Mouse (Mus musculus) CH12.LX (cell line): ENCODE measurements at regions not wholly inside any gene's neighbourhood (a gene's known extent, or its start where the extent isn't known, plus 50 kb on each side); places are given as distances from the start of the nearest gene placed in this dataset.

Experiments used
- EP300 ChIP-seq: IDR thresholded peaks from 2 replicates; pipeline ENCODE4 v1.6.1; 2011; ENCODE audit warnings: low read length, improper control_type of control experiment
- JUN ChIP-seq: IDR thresholded peaks from 2 replicates; pipeline ENCODE4 v1.6.1; 2011; ENCODE audit warnings: low read depth, mild to moderate bottlenecking, low read length, improper control_type of control experiment, moderate library complexity; ENCODE audit not compliant: insufficient read depth
- KAT2A ChIP-seq: IDR thresholded peaks from 2 replicates; pipeline ENCODE4 v1.6.1; 2012; ENCODE audit warnings: low read length, improper control_type of control experiment, inconsistent platforms; ENCODE audit not compliant: insufficient replicate concordance
- MAX ChIP-seq: IDR thresholded peaks from 2 replicates; pipeline ENCODE4 v1.6.1; 2011; ENCODE audit warnings: low read length, improper control_type of control experiment
- POLR2A ChIP-seq: IDR thresholded peaks from 2 replicates; pipeline ENCODE4 v1.6.1; 2011; ENCODE audit warnings: low read depth, mild to moderate bottlenecking, improper control_type of control experiment, low read length
- ZMIZ1 ChIP-seq: IDR thresholded peaks from 2 replicates; pipeline ENCODE4 v1.6.1; 2012; ENCODE audit warnings: low read depth, mild to moderate bottlenecking, inconsistent platforms, low read length, improper control_type of control experiment

DNA sequence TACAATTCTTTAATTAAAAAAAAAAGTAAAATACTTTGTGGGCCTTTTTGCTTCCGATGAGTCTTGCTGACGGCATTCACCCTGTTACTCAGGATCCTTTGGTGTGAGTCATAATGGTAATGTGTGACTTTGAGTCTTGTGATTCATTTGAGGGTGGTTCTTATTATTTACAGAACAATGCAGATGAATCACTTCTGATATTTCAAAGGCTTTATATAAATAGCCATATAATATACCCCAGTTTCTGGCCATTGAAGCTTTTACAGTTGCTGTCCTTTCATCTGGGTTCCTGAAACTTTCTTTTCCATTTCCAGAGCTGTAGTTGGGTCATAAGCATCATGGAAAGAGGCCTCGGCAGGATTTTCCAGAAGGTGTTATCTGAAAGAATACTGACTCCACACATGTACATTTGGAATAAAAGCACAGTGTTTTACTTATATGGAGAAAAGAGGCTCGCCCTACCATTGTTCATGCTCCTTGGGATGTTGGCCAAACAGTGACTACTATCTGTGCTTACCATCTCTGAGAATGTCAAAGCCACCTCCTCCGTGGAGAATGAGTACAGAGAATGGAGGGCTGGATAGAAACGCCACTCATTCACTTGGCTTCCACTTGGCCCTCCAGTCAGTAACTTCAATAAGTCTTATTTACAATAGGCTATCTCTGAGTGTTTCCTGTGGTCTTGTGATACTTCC is 385.1 kb upstream of the Fam98a start:
- TF ChIP-seq MAX (no peak), KAT2A (no peak), JUN (no peak), POLR2A (no peak), ZMIZ1 (no peak), EP300 (no peak)
